Mouse (Mus musculus) heart, adult 11 months (tissue): ENCODE data around the gene S100a4.

Experiments used
- DNase-seq: peaks from one replicate; pipeline ENCODE4 v3.0.0; 2022

S100a4 gene

DNA sequence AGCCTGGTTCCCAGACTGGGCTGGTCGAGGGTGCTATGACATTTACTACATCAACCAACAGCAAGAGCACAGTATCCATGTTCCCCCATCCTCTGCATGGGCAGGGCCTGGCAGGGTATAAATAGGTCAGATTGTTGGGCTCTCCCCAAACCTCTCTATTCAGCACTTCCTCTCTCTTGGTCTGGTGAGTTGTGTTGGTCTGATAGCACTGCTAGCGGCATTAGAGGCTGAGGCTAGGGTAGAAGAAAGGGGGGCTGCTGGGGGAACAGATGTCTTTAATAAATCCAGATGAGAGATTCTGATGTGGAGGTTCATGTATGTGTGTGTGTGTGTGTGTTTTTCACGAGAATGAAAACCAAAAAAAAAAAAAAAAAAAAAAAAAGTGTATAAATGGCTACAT is at the start of gene S100a4:
TSS of gene S100a4 (plus strand) at position 149 of the 400 bp plus-strand sequence.
- DNase-seq: peak; percentile 95

DNA sequence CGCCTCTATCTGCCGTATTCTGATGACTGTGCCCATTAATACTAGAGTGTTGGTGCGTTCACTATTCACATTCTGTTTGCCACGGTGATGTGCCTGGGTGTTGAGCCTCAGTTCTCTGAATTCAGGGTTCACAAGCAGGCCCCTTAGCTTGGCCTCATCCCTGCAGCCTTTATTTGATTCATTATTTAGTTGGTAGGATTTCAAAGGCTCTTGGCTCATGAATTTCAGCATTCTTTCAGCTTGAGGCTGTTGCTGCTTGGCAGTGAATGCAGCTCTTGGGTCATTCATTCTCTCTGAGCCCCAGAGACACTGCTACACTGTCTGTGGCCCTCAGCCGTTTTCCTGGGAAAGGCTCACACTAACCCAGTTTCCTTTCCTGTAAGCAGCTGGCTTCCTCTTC is 47.6 kb upstream of the S100a4 start:
- DNase-seq: peak; percentile 92

DNA sequence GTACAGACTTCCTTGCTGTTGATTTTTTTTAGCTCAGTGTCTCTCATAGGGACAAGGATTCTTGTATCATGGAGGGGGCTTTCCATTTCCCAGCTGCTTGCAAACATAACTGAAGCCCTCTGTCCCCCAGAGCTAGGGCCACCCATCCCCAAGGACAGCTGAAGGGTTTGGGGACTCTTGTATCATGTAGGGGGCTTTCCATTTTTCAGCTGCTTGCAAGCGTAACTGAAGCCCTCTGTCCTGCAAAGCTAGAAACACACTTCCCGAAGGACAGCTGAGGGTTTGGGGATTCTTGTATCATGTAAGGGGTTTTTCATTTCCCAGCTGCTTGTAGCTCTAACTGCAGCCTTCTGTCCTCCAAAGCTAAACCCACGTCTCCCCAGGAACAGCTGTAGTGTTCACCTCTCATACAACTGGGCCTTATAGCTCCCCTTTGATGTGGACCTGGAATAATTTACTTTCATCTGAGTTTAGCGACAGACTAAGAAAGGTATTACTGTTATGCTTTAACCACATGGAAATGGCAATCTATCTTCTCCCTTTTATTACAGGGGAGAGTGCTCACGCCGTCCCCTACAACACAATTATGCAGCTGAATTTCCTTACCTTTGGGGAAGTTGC is 43.5 kb upstream of the S100a4 start, which contains the start of gene S100a3:
TSS of gene S100a3 (plus strand) at position 571 of the 621 bp plus-strand sequence.
- peak; percentile 27 for DNase-seq

DNA sequence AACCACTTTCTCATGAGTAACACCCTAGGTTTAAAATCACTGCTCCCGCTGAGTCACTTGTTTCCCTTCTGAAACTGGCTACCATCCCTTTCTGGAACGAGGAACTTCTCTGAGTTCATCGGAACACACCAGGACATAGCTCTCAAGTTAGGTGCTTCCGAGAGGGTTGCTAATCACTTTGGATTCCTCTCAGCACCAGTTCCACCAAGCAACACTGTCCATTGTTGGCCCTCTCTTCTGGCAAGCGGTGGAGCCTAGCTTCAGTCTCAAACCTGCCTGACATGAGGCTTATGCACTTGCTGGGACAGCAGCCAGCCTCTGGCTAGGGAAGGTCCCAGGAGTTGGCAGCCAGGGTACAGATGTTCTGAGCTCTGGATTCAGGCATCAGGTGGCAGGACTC is 28.9 kb upstream of the S100a4 start:
- DNase-seq: peak; percentile 96

DNA sequence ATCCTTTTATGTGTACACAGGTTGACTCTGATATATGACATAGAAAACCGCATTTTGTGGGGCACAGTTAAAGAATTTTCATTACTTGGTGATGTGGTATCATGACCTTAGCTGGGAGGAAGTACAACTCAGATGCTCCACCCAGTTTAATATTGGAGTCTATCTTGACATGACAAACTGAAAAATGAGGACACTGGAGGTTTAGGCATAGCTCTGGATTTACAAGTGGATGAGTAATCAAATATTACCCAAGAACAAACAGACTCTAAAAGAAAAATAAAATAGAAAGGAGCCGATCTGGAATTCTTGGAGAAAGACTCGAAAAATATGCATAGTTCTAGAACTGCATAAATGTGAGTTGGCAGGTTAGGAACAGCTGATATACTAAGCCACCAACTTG is 28.3 kb upstream of the S100a4 start:
- no peak for DNase-seq

DNA sequence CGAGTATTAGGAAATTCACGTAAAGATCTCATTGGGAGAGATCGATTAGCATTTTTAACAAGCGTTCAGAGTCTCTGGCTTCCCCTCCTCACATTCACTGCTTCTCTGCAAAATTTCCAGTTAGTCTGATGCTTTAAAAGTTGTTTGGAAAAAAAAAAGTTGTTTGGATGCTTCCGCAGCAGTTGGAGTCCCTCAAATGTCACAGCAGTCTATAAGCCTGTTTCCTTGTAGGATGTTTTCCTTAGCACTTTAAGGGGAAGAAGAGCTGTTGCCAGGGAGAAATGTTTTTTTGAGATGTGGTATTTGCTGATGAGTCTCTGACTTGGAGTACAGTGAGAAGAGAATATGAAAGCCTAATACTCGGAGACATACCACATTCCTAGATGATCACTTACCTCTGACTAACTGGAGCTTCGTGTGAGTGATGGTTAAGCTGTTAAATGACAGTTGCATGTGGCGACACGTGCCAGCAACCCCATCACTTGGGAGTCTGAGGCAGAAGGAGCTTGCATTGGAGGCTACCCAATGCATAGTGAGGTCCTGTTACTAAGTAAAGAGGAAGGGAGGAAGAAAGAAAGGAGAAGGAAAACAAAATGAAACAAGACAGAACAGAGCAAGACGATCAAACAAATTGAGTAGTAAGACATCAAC is 27.1 kb upstream of the S100a4 start:
- peak; percentile 68 for DNase-seq

DNA sequence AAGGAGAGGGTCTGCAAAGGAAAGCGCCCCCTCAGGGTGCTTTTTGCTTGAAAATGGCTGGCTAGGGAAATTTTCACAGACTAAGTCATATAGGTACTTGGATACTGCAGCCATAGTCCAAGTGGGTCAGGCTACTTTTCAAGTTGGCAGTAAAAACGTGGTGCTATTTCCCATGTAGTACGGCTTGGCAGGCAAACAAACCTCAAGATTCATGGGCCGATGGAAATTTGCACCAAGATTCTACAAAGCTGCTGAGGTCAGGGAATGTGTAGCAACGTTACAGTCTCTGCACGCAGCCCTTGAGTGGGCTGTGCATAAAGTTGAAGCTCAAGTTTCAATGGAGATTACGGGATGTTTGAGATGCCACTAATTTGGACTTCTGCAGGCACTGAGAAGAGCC is 24.1 kb upstream of the S100a4 start:
- DNase-seq: peak; percentile 76

DNA sequence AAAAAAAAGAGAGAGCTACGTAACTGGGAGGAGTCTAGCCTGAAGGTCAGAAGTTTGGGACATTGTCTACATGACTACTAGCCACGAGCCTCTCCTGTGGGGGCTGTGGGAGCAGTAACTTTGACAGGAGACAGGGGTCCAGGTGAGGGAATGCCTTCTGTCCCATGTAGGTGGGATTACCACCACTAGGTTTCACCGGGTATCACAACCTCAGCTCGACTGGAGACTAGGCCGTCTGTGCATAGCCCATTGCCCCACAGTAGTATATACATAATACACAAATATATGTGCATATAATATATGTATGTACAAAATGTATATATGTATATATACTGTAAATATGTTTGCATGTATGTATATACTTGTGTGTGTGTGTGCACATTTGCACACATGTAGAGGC is 22.4 kb upstream of the S100a4 start:
- DNase-seq: peak; percentile 55

DNA sequence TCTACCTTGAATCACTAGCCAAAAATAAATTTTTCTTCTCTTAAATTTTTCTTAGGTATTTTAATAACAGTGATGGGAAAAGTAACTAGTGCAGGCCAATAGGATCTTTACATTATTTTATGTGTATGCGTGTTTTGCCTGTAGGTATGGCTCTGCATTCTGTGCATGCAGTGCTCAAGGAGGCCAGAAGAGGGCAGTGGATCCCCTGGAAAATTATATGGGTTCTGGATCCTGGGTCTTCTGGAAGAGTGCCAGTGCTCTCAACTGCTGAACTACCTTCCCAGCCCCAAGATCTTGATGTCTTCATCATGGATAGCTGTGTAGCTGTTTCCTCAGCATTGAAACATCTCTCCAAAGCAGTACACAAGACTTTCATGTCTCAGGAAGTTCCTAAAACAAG is 21.4 kb upstream of the S100a4 start:
- DNase-seq: peak; percentile 73

DNA sequence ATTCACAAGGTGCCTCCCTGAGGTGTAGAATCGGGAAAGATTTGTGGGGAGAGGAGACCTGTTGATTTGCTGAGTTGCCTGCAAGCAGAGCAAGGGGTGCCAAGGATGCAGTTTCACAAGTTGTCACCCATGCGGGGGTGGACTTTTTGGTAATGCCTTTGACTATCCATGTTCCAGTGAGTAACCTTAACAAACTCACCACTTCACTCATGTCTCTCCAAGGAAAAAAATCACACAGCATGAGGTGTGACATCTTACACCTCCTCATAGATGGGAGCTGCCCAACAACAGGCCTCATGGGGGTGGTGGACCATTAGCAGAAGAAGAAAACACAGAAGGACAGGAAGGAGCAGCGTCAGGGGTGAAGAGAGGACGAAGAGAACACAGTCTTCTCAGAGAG is 21.0 kb upstream of the S100a4 start:
- peak; percentile 79 for DNase-seq

DNA sequence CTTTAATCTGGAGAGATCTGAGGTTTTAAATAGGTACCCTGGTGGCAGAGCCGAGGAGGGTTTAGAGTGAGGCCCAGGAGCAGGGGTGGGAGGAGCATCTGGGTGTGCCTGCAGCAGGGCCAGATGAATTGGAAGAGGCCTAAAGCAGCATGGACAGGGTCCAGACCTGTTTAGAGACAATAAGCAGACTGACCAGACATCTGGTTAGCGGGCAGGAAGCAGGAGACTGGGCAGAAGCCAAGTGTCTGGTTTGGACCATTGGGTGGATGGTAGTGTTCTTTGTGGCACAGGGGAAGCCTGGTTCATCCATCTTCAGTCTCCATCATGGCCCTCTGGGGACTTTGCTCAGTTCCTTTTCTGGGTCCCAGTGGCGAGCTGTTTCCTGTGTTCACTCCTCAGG is 19.7 kb upstream of the S100a4 start:
- DNase-seq: peak; percentile 98

DNA sequence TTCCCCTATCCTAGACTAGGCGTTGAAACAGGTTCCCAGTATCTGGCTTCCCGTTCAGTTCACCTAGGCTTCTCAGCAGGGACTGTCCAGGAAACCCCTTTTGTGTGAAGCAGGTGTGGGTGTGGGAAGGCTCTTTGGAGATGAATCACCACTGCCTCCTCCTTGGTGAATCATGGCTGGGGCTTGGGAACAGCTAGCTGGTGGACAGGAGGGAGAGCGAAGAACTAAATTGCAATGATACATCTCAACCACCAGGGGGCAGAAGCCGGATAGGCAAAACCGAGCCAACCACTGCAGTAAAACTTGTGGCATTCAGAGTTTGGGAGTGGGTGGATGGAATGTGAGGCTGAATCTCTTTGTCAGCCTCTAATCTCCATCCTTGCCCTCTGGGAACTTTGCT is 18.0 kb upstream of the S100a4 start:
- peak; percentile 94 for DNase-seq

DNA sequence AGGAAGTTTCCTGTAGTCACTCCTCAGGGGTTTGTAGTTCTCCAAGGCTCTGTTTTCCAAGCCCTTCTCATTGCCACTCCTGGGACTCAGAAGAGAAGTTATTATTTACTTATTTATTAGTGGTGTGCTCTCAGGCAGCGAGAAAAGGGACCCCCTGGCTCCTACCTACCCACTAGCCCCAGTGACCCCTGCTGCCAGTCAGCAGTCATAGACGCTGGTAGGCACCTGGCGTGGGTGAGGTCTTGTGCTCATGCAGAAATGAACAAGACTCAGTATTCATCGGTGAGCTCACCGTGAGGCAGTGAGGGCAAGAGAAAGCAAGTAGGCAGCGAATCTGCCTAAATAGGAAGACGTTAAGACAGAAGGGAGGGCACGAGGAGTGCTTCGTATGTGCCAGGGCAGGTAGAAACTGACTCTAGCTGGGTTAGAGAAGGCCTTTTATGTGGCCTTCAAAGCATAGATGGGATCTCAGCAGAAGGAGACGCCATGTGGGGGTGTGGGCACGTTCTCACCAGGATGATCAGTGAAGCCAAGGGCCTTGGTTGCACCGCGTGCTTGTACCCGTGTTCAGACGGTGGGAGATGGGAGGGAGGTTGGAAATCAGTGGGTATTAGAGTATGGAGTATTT is 17.4 kb upstream of the S100a4 start:
- peak; percentile 92 for DNase-seq

DNA sequence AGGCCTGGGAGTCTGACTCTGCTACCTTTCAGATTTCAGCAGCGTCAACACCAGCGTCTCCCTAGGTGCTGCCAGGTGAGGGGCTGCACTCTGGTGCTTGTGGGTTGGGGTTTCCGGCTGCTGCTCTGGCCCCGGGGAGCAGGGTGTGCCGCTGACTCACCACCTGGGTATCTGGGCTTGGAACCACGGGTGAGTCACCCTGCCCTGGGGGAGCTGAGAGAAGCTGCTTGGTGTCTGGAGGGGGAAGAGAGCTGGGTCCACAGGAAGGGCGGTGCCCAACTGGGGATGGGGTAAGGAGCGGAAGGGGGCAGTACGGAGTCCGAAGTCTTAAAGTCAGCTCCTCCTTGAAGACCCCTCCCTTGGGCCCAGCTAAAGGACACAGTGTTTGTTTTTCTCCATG is 16.7 kb upstream of the S100a4 start:
- peak; percentile 99 for DNase-seq

DNA sequence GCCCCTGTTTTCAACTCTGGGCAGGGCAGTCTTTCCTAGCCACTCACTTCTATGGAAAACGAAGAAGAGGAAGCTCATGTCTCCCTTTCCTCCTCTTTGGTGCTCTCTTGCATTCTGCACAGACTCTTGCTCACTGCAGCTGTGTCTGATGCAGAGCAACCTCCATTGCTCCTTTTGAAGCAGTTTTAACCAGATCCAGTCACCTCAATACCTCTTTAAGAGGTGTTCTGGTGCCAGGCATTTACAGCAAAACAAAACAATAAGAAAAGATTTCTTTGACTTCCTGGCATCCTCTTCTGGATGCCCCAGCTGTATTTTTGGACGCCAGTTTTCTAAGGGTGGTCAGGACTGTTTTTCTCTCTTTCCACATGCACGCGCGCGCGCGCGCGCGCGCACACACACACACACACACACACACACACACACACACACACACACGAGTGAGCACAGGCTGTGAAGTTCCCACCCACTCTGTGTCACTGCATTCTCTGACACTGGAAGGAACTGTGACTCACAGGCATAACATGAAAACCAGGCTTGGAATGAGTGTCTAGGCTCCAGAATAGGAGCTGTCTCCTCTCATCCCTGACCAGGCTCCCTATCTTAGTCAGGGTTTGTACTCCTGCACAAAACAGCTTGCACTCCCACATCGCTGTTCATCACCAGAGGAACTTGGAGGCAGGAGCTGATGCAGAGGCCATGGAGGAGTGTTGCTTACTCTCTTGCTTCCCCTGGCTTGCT is 16.0 kb upstream of the S100a4 start:
- peak; percentile 95 for DNase-seq

DNA sequence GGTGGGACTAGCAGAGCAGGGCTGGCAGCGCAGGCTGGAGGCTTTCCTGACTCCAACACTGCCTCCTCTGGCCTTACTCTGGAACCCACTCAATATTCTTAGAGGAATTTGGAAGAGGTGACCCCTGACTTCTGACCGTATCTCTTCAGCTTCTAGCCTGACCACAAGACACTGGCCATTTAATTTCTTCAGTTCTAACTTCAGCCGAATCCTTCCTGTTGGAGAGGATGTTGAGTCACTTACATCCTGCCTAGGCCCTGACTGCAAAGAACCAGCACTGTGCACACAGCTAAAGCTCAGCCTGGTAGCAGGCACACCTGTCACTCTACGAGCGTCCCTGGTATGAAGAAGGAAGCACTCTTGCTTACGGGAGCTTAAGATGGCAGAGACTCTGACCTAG is 14.2 kb upstream of the S100a4 start:
- no peak for DNase-seq

DNA sequence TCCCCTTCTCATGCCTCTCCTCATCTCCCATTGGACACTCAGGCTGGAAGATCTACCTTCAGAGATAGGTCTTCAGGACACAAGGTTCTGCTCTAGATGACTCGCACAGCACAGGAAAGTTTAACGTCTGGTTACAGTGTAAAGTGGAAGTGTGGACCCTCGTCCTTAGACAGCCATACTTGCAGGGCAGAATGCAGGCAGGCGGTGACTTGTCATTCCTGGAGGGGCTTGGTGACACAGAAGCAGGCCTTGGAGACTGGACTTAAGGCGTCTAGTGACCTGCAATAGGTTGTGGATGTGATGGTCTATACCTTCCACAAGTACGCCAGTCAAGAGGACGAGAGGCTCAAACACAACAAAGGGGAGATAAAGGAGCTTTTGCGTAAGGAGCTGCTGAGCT is 13.6 kb upstream of the S100a4 start, which contains the start of gene S100a2:
TSS of gene S100a2 (plus strand) at position 301 of the 400 bp plus-strand sequence.
- DNase-seq: no peak

DNA sequence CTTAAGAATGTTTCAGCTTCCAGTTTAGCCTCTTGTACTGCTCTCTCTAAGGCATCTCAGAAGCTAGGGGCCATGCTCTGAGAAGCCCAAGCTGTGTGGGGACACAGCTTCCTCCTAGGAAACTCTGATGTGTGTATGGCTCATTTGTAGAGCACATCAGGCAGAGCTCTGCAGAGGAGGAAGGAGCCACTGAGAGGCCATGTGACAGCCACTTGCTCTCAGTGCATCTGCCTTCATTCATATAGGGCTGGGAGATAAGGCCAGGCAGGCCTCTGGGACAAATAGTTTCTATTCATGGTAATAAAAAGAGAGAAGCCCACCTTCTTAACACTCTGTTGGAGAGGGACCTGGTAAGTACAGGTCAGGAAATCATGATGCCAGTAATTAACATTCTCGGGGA is 9.1 kb upstream of the S100a4 start:
- peak; percentile 84 for DNase-seq

DNA sequence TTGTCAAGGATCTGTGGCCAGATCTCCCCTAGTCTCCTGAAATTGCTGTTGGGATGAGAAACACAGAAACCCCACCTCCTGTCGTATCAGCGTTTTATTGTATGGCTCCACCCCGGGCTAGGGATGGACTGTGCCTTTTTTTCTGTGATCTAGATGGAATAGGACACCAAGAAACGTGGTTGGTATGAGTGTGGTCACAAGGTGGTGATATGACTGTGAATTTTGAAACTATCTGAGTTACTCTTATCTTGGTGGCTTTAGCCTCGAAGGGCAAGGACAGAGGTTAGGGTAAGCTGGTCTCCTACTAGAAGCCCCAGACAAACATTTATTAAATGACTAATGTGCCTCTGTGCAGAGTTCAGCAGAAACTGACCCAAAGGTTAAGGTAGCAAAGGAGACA is 8.0 kb upstream of the S100a4 start:
- no peak for DNase-seq

DNA sequence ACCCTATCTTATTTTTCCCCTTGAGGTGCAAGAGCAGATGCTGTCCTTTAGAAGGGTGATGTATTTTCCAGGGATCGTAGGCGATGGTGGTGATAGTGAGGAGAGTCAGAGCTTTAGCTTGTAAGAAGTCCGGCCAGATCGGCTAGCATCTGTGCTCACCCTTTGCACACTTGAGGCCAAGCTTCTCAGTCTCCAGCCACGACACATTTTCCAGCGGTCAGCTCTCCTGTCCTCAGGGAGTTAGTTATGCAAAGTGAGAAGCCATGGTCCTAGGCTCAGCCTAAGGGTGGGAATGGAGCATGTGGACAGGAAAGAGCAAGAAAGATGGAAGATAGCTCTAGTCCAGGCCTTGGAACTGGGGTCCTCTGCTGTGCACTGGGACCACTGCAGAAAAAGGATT is 6.8 kb upstream of the S100a4 start:
- peak; percentile 94 for DNase-seq

DNA sequence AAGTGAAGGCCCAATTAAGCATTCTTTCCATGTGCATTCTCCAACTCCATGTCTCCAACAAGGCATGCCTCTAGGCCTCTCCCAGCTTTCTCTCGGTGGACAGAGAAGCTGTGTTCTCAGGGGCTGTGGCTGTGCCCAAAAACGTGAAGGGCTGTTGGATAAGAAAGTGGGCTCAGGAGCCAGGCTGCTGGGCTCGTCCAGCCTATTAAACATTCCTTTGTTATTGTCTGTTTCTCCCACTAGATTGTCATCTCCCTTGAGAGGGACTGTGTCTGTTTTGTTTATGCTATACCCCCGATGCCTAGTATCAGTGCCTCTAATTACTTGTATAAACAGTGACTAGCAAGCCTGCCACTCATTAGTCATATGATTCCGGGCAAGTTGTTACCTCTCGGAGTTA is 5.8 kb upstream of the S100a4 start:
- peak; percentile 73 for DNase-seq

DNA sequence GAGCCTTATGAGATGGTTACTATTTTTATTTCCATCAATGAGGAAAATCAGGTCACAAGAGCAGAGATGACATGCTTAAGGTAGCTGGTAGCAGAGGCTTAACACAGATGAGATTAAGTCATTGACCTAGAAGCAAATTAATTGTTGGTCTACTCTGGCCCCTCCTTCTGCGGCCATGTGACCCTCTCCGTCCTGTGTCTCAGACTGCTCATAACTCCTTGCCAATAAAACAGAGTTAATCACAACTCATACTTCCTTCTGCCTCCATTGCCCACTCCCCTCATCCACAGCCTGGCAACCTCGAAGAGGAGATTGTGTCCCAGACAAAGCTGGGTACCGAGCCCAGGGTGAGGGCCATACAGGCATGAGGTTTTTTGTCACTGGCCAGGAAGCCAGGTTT is 5.4 kb upstream of the S100a4 start:
- DNase-seq: peak; percentile 82

DNA sequence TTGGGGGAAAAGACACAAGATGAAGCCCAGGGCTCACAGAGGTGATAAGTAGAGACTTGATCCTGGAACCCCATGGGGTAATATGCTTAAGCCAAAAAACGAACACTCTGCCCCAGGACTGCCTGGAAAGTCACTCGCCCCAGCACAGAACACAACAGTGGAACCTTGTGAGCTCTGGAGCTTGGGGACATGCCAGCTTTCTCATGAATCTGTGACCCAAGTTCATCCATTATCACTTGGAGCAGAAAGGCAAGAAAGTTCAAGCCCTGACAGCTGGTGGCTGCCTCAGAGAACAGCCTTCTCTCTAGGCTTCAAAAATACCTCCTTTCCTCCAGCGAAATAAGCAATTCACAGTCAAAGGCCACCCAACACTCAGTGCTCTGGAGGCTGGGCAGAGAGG is 4.2 kb upstream of the S100a4 start:
- peak; percentile 96 for DNase-seq

DNA sequence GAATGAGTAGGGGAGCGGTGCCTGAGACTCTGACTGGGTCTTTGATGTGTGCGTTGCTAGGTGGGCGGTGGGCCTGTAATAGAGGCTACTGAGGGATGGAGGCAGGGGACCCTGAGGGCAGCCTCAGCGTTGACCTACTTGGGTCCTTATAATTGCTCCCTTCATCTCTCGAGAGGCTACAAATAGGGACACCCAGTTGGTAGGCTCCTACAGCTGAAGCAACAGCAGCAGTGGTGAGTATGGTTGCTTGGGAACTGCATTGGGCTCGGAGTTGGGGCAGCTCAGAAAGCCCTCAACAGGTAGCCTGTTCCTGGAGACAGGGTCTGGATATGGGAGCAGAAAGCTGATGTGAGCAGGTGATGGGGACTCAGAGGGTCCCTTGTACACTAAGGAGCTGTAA is 3.5 kb upstream of the S100a4 start:
- peak; percentile 85 for DNase-seq
